Mouse (Mus musculus) left cerebral cortex, adult 11 months (tissue): Measurements from ENCODE around the gene Nup214.

Experiments used
- DNase-seq: peaks from one replicate; pipeline ENCODE4 v3.0.0; 2022; ENCODE audit warnings: low spot score

The Nup214 gene

GRCm38 (mm10) chr2:32045375-32045774 is 71.1 kb downstream of the Nup214 start:
- no peak for DNase-seq

GRCm38 (mm10) chr2:32046009-32046408 is 71.8 kb downstream of the Nup214 start:
- no peak for DNase-seq

- no peak for DNase-seq
Observed at GRCm38 (mm10) chr2:32047323-32047722, 73.1 kb downstream of the Nup214 start.

GRCm38 (mm10) chr2:32051791-32052190 is 77.6 kb downstream of the Nup214 start:
- DNase-seq: no peak

- no peak for DNase-seq
Observed at GRCm38 (mm10) chr2:32052418-32052817, 78.2 kb downstream of the Nup214 start.

- no peak for DNase-seq
Observed at GRCm38 (mm10) chr2:32055357-32055965, 81.2 kb downstream of the Nup214 start.

- no peak for DNase-seq
Observed at GRCm38 (mm10) chr2:32056524-32056923, 82.3 kb downstream of the Nup214 start.

- no peak for DNase-seq
Observed at GRCm38 (mm10) chr2:32057360-32057759, 83.1 kb downstream of the Nup214 start.

- DNase-seq: no peak
Observed at GRCm38 (mm10) chr2:32057794-32058193, 83.6 kb downstream of the Nup214 start.

- no peak for DNase-seq
Observed at GRCm38 (mm10) chr2:32058241-32058640, 84.0 kb downstream of the Nup214 start.

- DNase-seq: no peak
Observed at GRCm38 (mm10) chr2:32058716-32059115, 84.5 kb downstream of the Nup214 start.

GRCm38 (mm10) chr2:32059613-32060012 is 85.4 kb downstream of the Nup214 start:
- DNase-seq: no peak

- no peak for DNase-seq
Observed at GRCm38 (mm10) chr2:32060228-32060805, 86.1 kb downstream of the Nup214 start.

- DNase-seq: no peak
Observed at GRCm38 (mm10) chr2:32061189-32061588, 87.0 kb downstream of the Nup214 start.

- no peak for DNase-seq
Observed at GRCm38 (mm10) chr2:32061722-32062505, 87.7 kb downstream of the Nup214 start.

GRCm38 (mm10) chr2:32062626-32063410 is 88.6 kb downstream of the Nup214 start:
- DNase-seq: no peak

- DNase-seq: no peak
Observed at GRCm38 (mm10) chr2:32063451-32064151, 89.4 kb downstream of the Nup214 start.

GRCm38 (mm10) chr2:32064913-32065312 is 90.7 kb downstream of the Nup214 start:
- no peak for DNase-seq

- DNase-seq: no peak
Observed at GRCm38 (mm10) chr2:32065371-32065791, 91.1 kb downstream of the Nup214 start.

- no peak for DNase-seq
Observed at GRCm38 (mm10) chr2:32066005-32066404, 91.8 kb downstream of the Nup214 start.

GRCm38 (mm10) chr2:32068811-32069607 is 94.8 kb downstream of the Nup214 start:
- no peak for DNase-seq
